Mouse (Mus musculus) thymus, postnatal 25 days (tissue): ENCODE data around the gene Cplx3.

ENCODE experiments used
- DNase-seq: peaks from one replicate; pipeline ENCODE4 v3.0.0; 2022

Cplx3 gene

GRCm38 (mm10) chr9:57606139-57606851 lies at the start of gene Cplx3:
Gene Cplx3 (minus strand): TSS chr9:57606281.
- DNase-seq, result peak; percentile 36

GRCm38 (mm10) chr9:57655749-57656148 lies 49.7 kb upstream of the Cplx3 start:
- DNase-seq, result peak; percentile 98

GRCm38 (mm10) chr9:57654966-57655365 lies 48.9 kb upstream of the Cplx3 start:
- DNase-seq, result no peak

GRCm38 (mm10) chr9:57653283-57653682 lies 47.2 kb upstream of the Cplx3 start, which contains the start of gene Csk:
Gene Csk (minus strand): TSS chr9:57653631.
- DNase-seq, result peak; percentile 30

GRCm38 (mm10) chr9:57652855-57653254 lies 46.8 kb upstream of the Cplx3 start:
- DNase-seq, result peak; percentile 50

GRCm38 (mm10) chr9:57652351-57652750 lies 46.3 kb upstream of the Cplx3 start:
- peak; percentile 30 for DNase-seq

- DNase-seq, result peak; percentile 81
Observed at GRCm38 (mm10) chr9:57650786-57651311, 44.8 kb upstream of the Cplx3 start.

GRCm38 (mm10) chr9:57650130-57650785 lies 44.2 kb upstream of the Cplx3 start:
- no peak for DNase-seq

- peak; percentile 65 for DNase-seq
Observed at GRCm38 (mm10) chr9:57647286-57648108, 41.4 kb upstream of the Cplx3 start.

- peak; percentile 35 for DNase-seq
Observed at GRCm38 (mm10) chr9:57646551-57647103, 40.5 kb upstream of the Cplx3 start.

GRCm38 (mm10) chr9:57644944-57645893 lies 39.1 kb upstream of the Cplx3 start:
- peak; percentile 94 for DNase-seq

GRCm38 (mm10) chr9:57644442-57644943 lies 38.4 kb upstream of the Cplx3 start:
- peak; percentile 41 for DNase-seq

- peak; percentile 71 for DNase-seq
Observed at GRCm38 (mm10) chr9:57643856-57644180, 37.7 kb upstream of the Cplx3 start.

- DNase-seq, result no peak
Observed at GRCm38 (mm10) chr9:57643169-57643855, 37.2 kb upstream of the Cplx3 start.

GRCm38 (mm10) chr9:57641775-57642550 lies 35.9 kb upstream of the Cplx3 start:
- DNase-seq, result peak; percentile 26

GRCm38 (mm10) chr9:57641022-57641421 lies 34.9 kb upstream of the Cplx3 start:
- DNase-seq, result no peak

- peak; percentile 91 for DNase-seq
Observed at GRCm38 (mm10) chr9:57640384-57640783, 34.3 kb upstream of the Cplx3 start.

GRCm38 (mm10) chr9:57639661-57640328 lies 33.7 kb upstream of the Cplx3 start:
- DNase-seq, result no peak

- DNase-seq, result peak; percentile 50
Observed at GRCm38 (mm10) chr9:57638651-57639459, 32.8 kb upstream of the Cplx3 start.
